In the genomic region with DNA sequence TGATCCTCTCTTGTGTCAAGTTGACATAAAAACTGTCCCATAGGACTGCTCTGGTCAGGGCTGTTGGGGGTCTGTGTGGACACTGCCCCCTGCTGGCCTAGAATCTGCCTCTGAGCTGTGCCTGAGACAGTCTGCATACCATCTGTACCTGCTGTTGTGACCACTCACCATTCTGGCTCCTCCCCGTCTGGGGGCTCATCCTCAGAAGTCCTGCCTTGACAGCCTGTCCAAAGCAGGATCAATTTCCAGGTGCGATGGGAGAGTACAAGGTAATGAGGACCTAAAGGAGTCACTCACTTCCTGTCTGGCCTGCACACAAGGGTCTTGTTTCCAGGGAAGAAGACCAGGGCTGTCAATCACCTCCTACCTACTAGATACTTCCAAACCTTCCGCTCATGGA, we compare ENCODE assay signal across 8 mouse cellular contexts. TPM values are rescaled to one million over a fixed set of nuclear protein-coding genes. Genes with fewer than 3 reads are reported as not detected.
DNase-seq lines count a peak whose midpoint lies in the region; ATAC-seq and TF ChIP-seq lines count a peak whose summit lies in the region.

No protein-coding gene starts in this region.

- H3K4me2 ChIP-seq in embryonic facial prominence, embryonic 14.5 days (ENCODE audit: low read depth, low read length), result no peak overlapping the region
- H3K4me2 ChIP-seq in lung, embryonic 15.5 days, result no peak overlapping the region

- ATAC-seq in embryonic facial prominence, embryonic 14.5 days (ENCODE audit: low read depth), result peak; percentile 35; the same call in 1 of the 2 replicates
- peak; percentile 44; the same call in 1 of the 2 replicates for ATAC-seq in lung, embryonic 15.5 days (ENCODE audit: borderline replicate concordance, extremely low read depth, low FRiP score, low TSS enrichment)

- no peaks in the 10 kb centered on the region for H3K4me1 ChIP-seq in embryonic facial prominence, embryonic 14.5 days (ENCODE audit: control insufficient read depth, insufficient read depth, low read length)
- H3K4me1 ChIP-seq in lung, embryonic 15.5 days, result no peaks in the 10 kb centered on the region
- peaks cover 6% of the 10 kb centered on the region for H3K4me1 ChIP-seq in olfactory bulb, adult 2 months (ENCODE audit: control insufficient read depth, insufficient read depth, low read length)

- H3K4me3 ChIP-seq in left cerebral cortex, adult 2 months, result no peak overlapping the region
- H3K4me3 ChIP-seq in embryonic facial prominence, embryonic 14.5 days (ENCODE audit: low read depth, low read length), result no peak overlapping the region
- no peak overlapping the region for H3K4me3 ChIP-seq in lung, embryonic 15.5 days
- H3K4me3 ChIP-seq in olfactory bulb, adult 2 months (ENCODE audit: insufficient read depth, low read depth, low read length), result no peak overlapping the region

- DNase-seq in left cerebral cortex, adult 2 months (ENCODE audit: extremely low spot score in 1 of 2, low spot score in 2 of 2), result peak in 1 of 2 experiments; percentile 38
- no peak for DNase-seq in left cerebral cortex, adult 11 months (ENCODE audit: low spot score)
- peak; percentile 71 for DNase-seq in adrenal gland, postnatal 14 days
- peak; percentile 39 for DNase-seq in embryonic facial prominence, embryonic 14.5 days (ENCODE audit: low spot score)
- DNase-seq in kidney, adult 11 months, result peak; percentile 39
- no peak for DNase-seq in left cerebral cortex, adult 8-10 months (ENCODE audit: low spot score in 2 of 2)

- no peaks in the 10 kb centered on the region for H3K36me3 ChIP-seq in embryonic facial prominence, embryonic 14.5 days (ENCODE audit: control insufficient read depth, insufficient read depth, low read length)
- no peaks in the 10 kb centered on the region for H3K36me3 ChIP-seq in lung, embryonic 15.5 days

- TF ChIP-seq POLR2A in olfactory bulb, adult 2 months (IDR thresholded peaks at IDR 0.05; ENCODE audit: insufficient read depth, low read depth, low read length), result no peak

- no peaks in the 10 kb centered on the region for H3K27me3 ChIP-seq in embryonic facial prominence, embryonic 14.5 days (replicated peaks; ENCODE audit: control insufficient read depth, insufficient read depth, low read length)
- no peaks in the 10 kb centered on the region for H3K27me3 ChIP-seq in lung, embryonic 15.5 days

- 55% methylated on average over 3 of the region's 3 CpGs for WGBS in embryonic facial prominence, embryonic 14.5 days
- 53% methylated on average over 3 of the region's 3 CpGs for WGBS in lung, embryonic 15.5 days
- WGBS in olfactory bulb, adult 2 months, result 70% methylated on average over 3 of the region's 3 CpGs

- TF ChIP-seq CTCF in left cerebral cortex, adult 2 months (IDR thresholded peaks at IDR 0.05), result peak; percentile 74
- TF ChIP-seq CTCF in olfactory bulb, adult 2 months (IDR thresholded peaks at IDR 0.05; ENCODE audit: insufficient read depth, low read depth, low read length), result peak; percentile 25; the same call in 1 of the 2 replicates

- H3K9ac ChIP-seq in embryonic facial prominence, embryonic 14.5 days (ENCODE audit: low read depth, low read length), result no peak overlapping the region
- H3K9ac ChIP-seq in lung, embryonic 15.5 days, result no peak overlapping the region

- no peak overlapping the region for H3K27ac ChIP-seq in left cerebral cortex, adult 2 months
- no peak overlapping the region for H3K27ac ChIP-seq in embryonic facial prominence, embryonic 14.5 days (replicated peaks; ENCODE audit: low read depth, low read length)
- H3K27ac ChIP-seq in lung, embryonic 15.5 days, result no peak overlapping the region
- H3K27ac ChIP-seq in olfactory bulb, adult 2 months (ENCODE audit: insufficient read depth, low read depth, low read length), result no peak overlapping the region

- no peaks in the 10 kb centered on the region for H3K9me3 ChIP-seq in embryonic facial prominence, embryonic 14.5 days (ENCODE audit: control insufficient read depth, low read length)
- H3K9me3 ChIP-seq in lung, embryonic 15.5 days, result no peaks in the 10 kb centered on the region

- intact Hi-C loops in left cerebral cortex, adult 2 months (cut with DNase I), result no loop called here

RNA-seq across cellular contexts. Expression of a gene that starts 8.2 kb away (rescaled TPM):
- 10 to 100 TPM; 10.6 to 11.2 TPM for total RNA-seq in left cerebral cortex, adult 2 months (2021)
- 7.3 and 8.3 TPM in 2 replicates for total RNA-seq in adrenal gland, postnatal 14 days (2021)
- 3.9 and 4.7 TPM in 2 replicates for polyA plus RNA-seq in embryonic facial prominence, embryonic 14.5 days (2014; fragmentation: Nextera tagmentation; extraction: Ambion mirVana)
- 5.9 and 7.7 TPM in 2 replicates for polyA plus RNA-seq in lung, embryonic 15.5 days (2015; fragmentation: Nextera tagmentation; extraction: Ambion mirVana)
- not detected in 2 replicates for polyA plus RNA-seq in olfactory bulb, adult 2 months (2012; ENCODE audit: insufficient read depth, insufficient read length, low replicate concordance, missing spikeins)
- 10 to 100 TPM; 10.2 to 19.4 (median 12.9) TPM for total RNA-seq in left cerebral cortex, adult 8-10 months (2022)

RNA-seq across cellular contexts. Expression of a gene that starts 8.4 kb away (rescaled TPM):
- 10 to 100 TPM; 62.4 to 67.5 TPM for total RNA-seq in left cerebral cortex, adult 2 months (2021)
- total RNA-seq in adrenal gland, postnatal 14 days (2021), result 86.9 and 97.7 TPM in 2 replicates
- 180 and 187 TPM in 2 replicates for polyA plus RNA-seq in embryonic facial prominence, embryonic 14.5 days (2014; fragmentation: Nextera tagmentation; extraction: Ambion mirVana)
- 157 and 163 TPM in 2 replicates for polyA plus RNA-seq in lung, embryonic 15.5 days (2015; fragmentation: Nextera tagmentation; extraction: Ambion mirVana)
- polyA plus RNA-seq in olfactory bulb, adult 2 months (2012; ENCODE audit: insufficient read depth, insufficient read length, low replicate concordance, missing spikeins), result not detected in 2 replicates
- 10 to 100 TPM; 63.3 to 69.9 (median 64.2) TPM for total RNA-seq in left cerebral cortex, adult 8-10 months (2022)

RNA-seq across cellular contexts. Expression of a gene that starts 27.7 kb away (rescaled TPM):
- 10 to 100 TPM; 17.4 to 18.3 TPM for total RNA-seq in left cerebral cortex, adult 2 months (2021)
- 23.7 and 24.2 TPM in 2 replicates for total RNA-seq in adrenal gland, postnatal 14 days (2021)
- polyA plus RNA-seq in embryonic facial prominence, embryonic 14.5 days (2014; fragmentation: Nextera tagmentation; extraction: Ambion mirVana), result 5.8 and 7.3 TPM in 2 replicates
- 21.1 and 26.2 TPM in 2 replicates for polyA plus RNA-seq in lung, embryonic 15.5 days (2015; fragmentation: Nextera tagmentation; extraction: Ambion mirVana)
- not detected in 2 replicates for polyA plus RNA-seq in olfactory bulb, adult 2 months (2012; ENCODE audit: insufficient read depth, insufficient read length, low replicate concordance, missing spikeins)
- total RNA-seq in left cerebral cortex, adult 8-10 months (2022), result 10 to 100 TPM; 17.6 to 21.2 (median 19.5) TPM

RNA-seq across cellular contexts. Expression of a gene that starts 38.0 kb away (rescaled TPM):
- total RNA-seq in left cerebral cortex, adult 2 months (2021), result 10 to 100 TPM; 83.4 to 90.2 TPM
- 0.33 and 0.83 TPM in 2 replicates for total RNA-seq in adrenal gland, postnatal 14 days (2021)
- 9.8 and 11.2 TPM in 2 replicates for polyA plus RNA-seq in embryonic facial prominence, embryonic 14.5 days (2014; fragmentation: Nextera tagmentation; extraction: Ambion mirVana)
- 11.1 and 11.2 TPM in 2 replicates for polyA plus RNA-seq in lung, embryonic 15.5 days (2015; fragmentation: Nextera tagmentation; extraction: Ambion mirVana)
- polyA plus RNA-seq in olfactory bulb, adult 2 months (2012; ENCODE audit: insufficient read depth, insufficient read length, low replicate concordance, missing spikeins), result not detected in 2 replicates
- 10 to 100 TPM; 56.8 to 64.3 (median 60.9) TPM for total RNA-seq in left cerebral cortex, adult 8-10 months (2022)

Comparison
In these comparisons a context has a peak if more than half of its experiments do, and no peak if none do; other contexts are left out.
1. DNase-seq: peak in adrenal gland, postnatal 14 days (single experiment), embryonic facial prominence, embryonic 14.5 days (single experiment) and kidney, adult 11 months (single experiment); none in left cerebral cortex, adult 11 months (single experiment) and left cerebral cortex, adult 8-10 months (0 of 2).